ENCODE assay signal across 8 mouse cellular contexts in genomic region chr17:65782551-65783141, GRCm38 (mm10). TPM values are rescaled to one million over a fixed set of nuclear protein-coding genes. Genes with fewer than 3 reads are reported as not detected.
A peak's percentile ranks its signal among the peaks of the same experiment; 100 is the strongest.
DNase-seq lines count a peak whose midpoint lies in the region; ATAC-seq and TF ChIP-seq lines count a peak whose summit lies in the region.

Gene Ppp4r1 (plus strand): TSS chr17:65782573.

- H3K36me3 ChIP-seq in CH12.LX (replicated peaks in 1 of 2; ENCODE audit: control insufficient read depth in 1 of 2, insufficient read depth in 1 of 2, low read length in 1 of 2): peaks cover 2 to 17% of the 10 kb centered on the region in 2 experiments
- peaks cover 20% of the 10 kb centered on the region for H3K36me3 ChIP-seq in forebrain, embryonic 13.5 days (ENCODE audit: poor library complexity, severe bottlenecking)
- H3K36me3 ChIP-seq in heart, postnatal 0 days (replicated peaks; ENCODE audit: control insufficient read depth, insufficient read depth, low read length): no peaks in the 10 kb centered on the region
- 0 out of 2 replicates have a peak, but pooled peaks cover 3% of the 10 kb centered on the region for H3K36me3 ChIP-seq in neural tube, embryonic 15.5 days

- TF ChIP-seq EP300 in CH12.LX (IDR thresholded peaks at IDR 0.05; ENCODE audit: low read length): no peak
- TF ChIP-seq EP300 in heart, postnatal 0 days (IDR thresholded peaks at IDR 0.05; ENCODE audit: low read depth): no peak

- peak within 1 kb of the TSS; percentile 100 for H3K9ac ChIP-seq in CH12.LX (ENCODE audit: insufficient read depth, low read depth)
- peak within 1 kb of the TSS; percentile 99 for H3K9ac ChIP-seq in forebrain, embryonic 13.5 days
- peak within 1 kb of the TSS; percentile 97 for H3K9ac ChIP-seq in heart, postnatal 0 days (replicated peaks; ENCODE audit: low read depth, low read length)
- H3K9ac ChIP-seq in neural tube, embryonic 15.5 days (replicated peaks): peak within 1 kb of the TSS; percentile 99

- dilution Hi-C loops in CH12.LX (cut with MboI; ENCODE audit: extremely low pct_ligation_motif_present, extremely low pct_unique_long_range_greater_than_20kb, low sequenced_read_pairs): no loop called here

- H3K9me3 ChIP-seq in CH12.LX (replicated peaks; ENCODE audit: low read length): no peaks in the 10 kb centered on the region
- peaks cover 6% of the 10 kb centered on the region; the same call in 1 of the 2 replicates for H3K9me3 ChIP-seq in forebrain, embryonic 13.5 days (replicated peaks)
- no peaks in the 10 kb centered on the region for H3K9me3 ChIP-seq in heart, postnatal 0 days (replicated peaks; ENCODE audit: control insufficient read depth, low read length)
- H3K9me3 ChIP-seq in neural tube, embryonic 15.5 days (replicated peaks): no peaks in the 10 kb centered on the region

- TF ChIP-seq CTCF in CH12.LX (conservative IDR thresholded peaks at IDR 0.05 in 1 of 2, IDR thresholded peaks at IDR 0.05 in 1 of 2; ENCODE audit: low read depth in 2 of 2, low read length in 2 of 2): no peak
- peak; percentile 25; the same call in 1 of the 2 replicates for TF ChIP-seq CTCF in heart, postnatal 0 days (IDR thresholded peaks at IDR 0.05; ENCODE audit: low read depth)

- TF ChIP-seq RAD21 in CH12.LX (IDR thresholded peaks at IDR 0.05; ENCODE audit: low read depth, low read length): no peak

- under 1% methylated on average over 68 of the region's 81 CpGs for WGBS in forebrain, embryonic 13.5 days
- WGBS in heart, postnatal 0 days: under 1% methylated on average over 45 of the region's 81 CpGs
- WGBS in neural tube, embryonic 15.5 days: under 1% methylated on average over 76 of the region's 81 CpGs

- peaks cover 13 to 38% of the 10 kb centered on the region in 2 experiments; a peak in 3 of 4 replicates for H3K4me1 ChIP-seq in CH12.LX (ENCODE audit: control insufficient read depth in 1 of 2, insufficient read depth in 2 of 2)
- H3K4me1 ChIP-seq in forebrain, embryonic 13.5 days: peaks cover 17% of the 10 kb centered on the region
- peaks cover 16% of the 10 kb centered on the region for H3K4me1 ChIP-seq in heart, postnatal 0 days (ENCODE audit: control insufficient read depth, insufficient read depth)
- H3K4me1 ChIP-seq in neural tube, embryonic 15.5 days: peaks cover 36% of the 10 kb centered on the region

- H3K79me2 ChIP-seq in CH12.LX (replicated peaks; ENCODE audit: control insufficient read depth, extremely low read depth, insufficient read depth, poor library complexity, severe bottlenecking): peaks cover 20% of the 10 kb centered on the region

- peak within 1 kb of the TSS; percentile 68; the same call in 1 of the 2 replicates for H3K27ac ChIP-seq in CH12.LX (ENCODE audit: insufficient read depth, low read depth)
- peak within 1 kb of the TSS; percentile 99 for H3K27ac ChIP-seq in forebrain, embryonic 13.5 days
- H3K27ac ChIP-seq in heart, postnatal 0 days (ENCODE audit: low read depth): peak within 1 kb of the TSS; percentile 99
- peak within 1 kb of the TSS; percentile 99 for H3K27ac ChIP-seq in neural tube, embryonic 15.5 days (replicated peaks)

- peak within 1 kb of the TSS; percentile 82 to 100 (median 92) for H3K4me3 ChIP-seq in CH12.LX (replicated peaks in 1 of 3; ENCODE audit: low read depth in 2 of 3, low read length in 2 of 3, poor library complexity in 1 of 3)
- peak within 1 kb of the TSS; percentile 94 for H3K4me3 ChIP-seq in forebrain, embryonic 13.5 days
- H3K4me3 ChIP-seq in heart, postnatal 0 days (ENCODE audit: low read depth, low read length): peak within 1 kb of the TSS; percentile 94
- H3K4me3 ChIP-seq in neural tube, embryonic 15.5 days (replicated peaks): peak within 1 kb of the TSS; percentile 59

- in situ Hi-C loops in CH12.LX (cut with MboI; ENCODE audit: low pct_ligation_motif_present, low pct_unique_long_range_greater_than_20kb, low sequenced_read_pairs): no loop called here

- peak within 1 kb of the TSS; percentile 18 for H3K4me2 ChIP-seq in CH12.LX (ENCODE audit: insufficient read depth, low read depth, poor library complexity, severe bottlenecking)
- H3K4me2 ChIP-seq in forebrain, embryonic 13.5 days: peak within 1 kb of the TSS; percentile 72
- H3K4me2 ChIP-seq in heart, postnatal 0 days (ENCODE audit: low read depth, low read length): peak within 1 kb of the TSS; percentile 83
- peak within 1 kb of the TSS; percentile 73 for H3K4me2 ChIP-seq in neural tube, embryonic 15.5 days

- no peak for DNase-seq in CH12.LX (ENCODE audit: extremely low read depth)
- DNase-seq in c-Kit-positive CD71-positive TER-119-positive erythroid progenitor cells, embryonic 14.5 days (ENCODE audit: low spot score): peak; percentile 52
- DNase-seq in heart, postnatal 0 days (ENCODE audit: low spot score): peak; percentile 84
- peak; percentile 84 to 92 for DNase-seq in kidney, postnatal 4 days
- peak; percentile 86 to 89 for DNase-seq in lung, adult 18-20 months
- DNase-seq in testis, postnatal 14 days (ENCODE audit: low spot score): peak; percentile 85

- peak; percentile 51; the same call in 1 of the 2 replicates for TF ChIP-seq POLR2A in CH12.LX (IDR thresholded peaks at IDR 0.05; ENCODE audit: low read depth, low read length)

- peak; percentile 82 for ATAC-seq in forebrain, embryonic 13.5 days
- peak; percentile 84 for ATAC-seq in heart, postnatal 0 days (ENCODE audit: insufficient read depth, low read depth)
- peak; percentile 84 for ATAC-seq in neural tube, embryonic 15.5 days (ENCODE audit: low FRiP score)

- H3K27me3 ChIP-seq in CH12.LX (replicated peaks): no peaks in the 10 kb centered on the region
- no peaks in the 10 kb centered on the region for H3K27me3 ChIP-seq in forebrain, embryonic 13.5 days
- no peaks in the 10 kb centered on the region for H3K27me3 ChIP-seq in heart, postnatal 0 days (ENCODE audit: control insufficient read depth, insufficient read depth, low read length)
- H3K27me3 ChIP-seq in neural tube, embryonic 15.5 days (replicated peaks): no peaks in the 10 kb centered on the region

TF ChIP-seq in CH12.LX, 34 proteins besides CTCF, POLR2A, EP300 and RAD21:
- TF ChIP-seq MAX (IDR thresholded peaks at IDR 0.05; ENCODE audit: low read length) (no peak), ELF1 (IDR thresholded peaks at IDR 0.05; ENCODE audit: low read depth, low read length) (0 out of 2 replicates have a peak, but pooled peaks have one; percentile 26), ZC3H11A (IDR thresholded peaks at IDR 0.05; ENCODE audit: low read depth, low read length) (no peak), SIN3A (IDR thresholded peaks at IDR 0.05; ENCODE audit: low read length) (no peak), UBTF (IDR thresholded peaks at IDR 0.05; ENCODE audit: low read depth, low read length) (peak; percentile 80), ETS1 (conservative IDR thresholded peaks at IDR 0.05; ENCODE audit: low read depth, low read length) (no peak), ZMIZ1 (IDR thresholded peaks at IDR 0.05; ENCODE audit: low read depth, low read length) (no peak), NRF1 (IDR thresholded peaks at IDR 0.05; ENCODE audit: low read depth, low read length) (peak; percentile 25; the same call in 1 of the 2 replicates), MYC (IDR thresholded peaks at IDR 0.05; ENCODE audit: low read depth, low read length) (no peak), JUND (conservative IDR thresholded peaks at IDR 0.05; ENCODE audit: low read depth, low read length) (no peak), KAT2A (IDR thresholded peaks at IDR 0.05; ENCODE audit: insufficient replicate concordance, low read length) (no peak), RCOR1 (conservative IDR thresholded peaks at IDR 0.05; ENCODE audit: low read depth, low read length) (no peak), TCF12 (IDR thresholded peaks at IDR 0.05; ENCODE audit: low read depth, low read length) (0 out of 2 replicates have a peak, but pooled peaks have one; percentile 29), MEF2A (IDR thresholded peaks at IDR 0.05; ENCODE audit: borderline replicate concordance, low read depth, low read length) (no peak)

RNA-seq across cellular contexts. Expression of gene Ppp4r1, which starts in this region (rescaled TPM):
- total RNA-seq in CH12.LX (2012; rRNA removed) (11.2 and 13.6 TPM in 2 replicates), CH12.LX (2014; rRNA removed) (12.9 and 13.0 TPM in 2 replicates)
- 17.1 and 21.7 TPM in 2 replicates for polyA plus RNA-seq in CH12.LX (2012; ENCODE audit: insufficient read length, low read depth)
- 46.5 and 50.1 TPM in 2 replicates for polyA plus RNA-seq in forebrain, embryonic 13.5 days (2015; fragmentation: Nextera tagmentation; extraction: Ambion mirVana)
- total RNA-seq in heart, postnatal 0 days (2014; rRNA removed; ENCODE audit: low replicate concordance): 29.2 and 52.4 TPM in 2 replicates
- polyA plus RNA-seq in heart, postnatal 0 days (2015; fragmentation: Nextera tagmentation; extraction: Ambion mirVana): 19.5 and 22.0 TPM in 2 replicates
- 36.3 and 40.1 TPM in 2 replicates for polyA plus RNA-seq in neural tube, embryonic 15.5 days (2015; fragmentation: Nextera tagmentation; extraction: Ambion mirVana)

Comparison
In these comparisons a context has a peak if more than half of its experiments do, and no peak if none do; other contexts are left out.
1. H3K4me2 ChIP-seq: peak in every context shown above with its lines; median percentile 83 in heart, postnatal 0 days; 73 in neural tube, embryonic 15.5 days; 72 in forebrain, embryonic 13.5 days; 18 in CH12.LX.